Comparison of ENCODE assay signal across 29 mouse cellular contexts in the genomic region with DNA sequence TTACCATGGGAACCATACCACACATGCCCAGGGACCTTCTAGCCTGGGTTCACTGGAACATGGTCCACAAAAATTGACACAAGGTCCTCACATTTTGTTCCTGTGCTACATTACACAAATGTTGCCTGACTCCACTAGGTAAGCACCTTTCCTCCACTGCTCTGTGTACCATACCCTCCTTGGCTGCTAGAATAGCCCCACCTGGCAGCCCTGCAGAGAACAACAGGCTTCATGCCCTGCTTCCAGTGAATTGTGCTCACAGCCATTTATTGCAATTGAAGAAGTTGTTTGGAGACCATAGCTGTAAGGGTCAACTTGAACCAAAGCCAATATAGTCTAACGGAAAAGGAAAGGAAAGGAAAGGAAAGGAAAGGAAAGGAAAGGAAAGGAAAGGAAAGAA. TPM values are rescaled to one million over a fixed set of nuclear protein-coding genes. Genes with fewer than 3 reads are reported as not detected.
DNase-seq lines count a peak whose midpoint lies in the region; ATAC-seq and TF ChIP-seq lines count a peak whose summit lies in the region.
"Had no signal": no experiment of that assay in that cellular context is flagged by ENCODE, and none has a peak within 500 bp of the region (broad histone marks: within the 10 kb centered on the region; RNA-seq: fewer than 3 reads in every experiment).

No protein-coding gene starts in this region.

- H3K9ac ChIP-seq in midbrain, postnatal 0 days (replicated peaks; ENCODE audit: low read length, poor library complexity, severe bottlenecking) = no peak overlapping the region
- no peak overlapping the region for H3K9ac ChIP-seq in midbrain, embryonic 13.5 days (replicated peaks)
- H3K9ac ChIP-seq: embryonic facial prominence, embryonic 15.5 days; forebrain, embryonic 15.5 days; heart, embryonic 15.5 days; hindbrain, embryonic 15.5 days; limb, embryonic 15.5 days; liver, embryonic 15.5 days; midbrain, embryonic 15.5 days; neural tube, embryonic 13.5 days had no signal

- H3K36me3 ChIP-seq in midbrain, postnatal 0 days (ENCODE audit: insufficient read depth, low read length) = no peaks in the 10 kb centered on the region
- no peaks in the 10 kb centered on the region for H3K36me3 ChIP-seq in midbrain, embryonic 13.5 days
- H3K36me3 ChIP-seq: embryonic facial prominence, embryonic 15.5 days; forebrain, embryonic 15.5 days; heart, embryonic 15.5 days; hindbrain, embryonic 15.5 days; limb, embryonic 15.5 days; liver, embryonic 15.5 days; midbrain, embryonic 15.5 days; neural tube, embryonic 13.5 days had no signal

- DNase-seq in kidney, postnatal 4 days = peak; percentile 14 to 19
- DNase-seq in kidney, postnatal 36 days = no peak
- DNase-seq in midbrain, postnatal 0 days (ENCODE audit: low spot score) = no peak
- DNase-seq in Patski (ENCODE audit: low read depth, low spot score) = no peak
- DNase-seq in yolk sac, embryonic 10.5 days (ENCODE audit: low spot score) = no peak
- DNase-seq: adrenal gland, adult 8-10 months; cerebellum, adult 8-10 months; kidney, adult 2 months; kidney, postnatal 14 days; left cerebral cortex, postnatal 4 days; lung, postnatal 10 days; thymus, postnatal 14 days had no signal

- no peaks in the 10 kb centered on the region for H3K4me1 ChIP-seq in midbrain, postnatal 0 days (ENCODE audit: insufficient read depth, low read length)
- no peaks in the 10 kb centered on the region for H3K4me1 ChIP-seq in midbrain, embryonic 13.5 days (replicated peaks)
- H3K4me1 ChIP-seq: embryonic facial prominence, embryonic 15.5 days; forebrain, embryonic 15.5 days; heart, embryonic 15.5 days; hindbrain, embryonic 15.5 days; limb, embryonic 15.5 days; liver, embryonic 15.5 days; megakaryocyte, embryonic 14.5 days; midbrain, embryonic 15.5 days; neural tube, embryonic 13.5 days had no signal

- H3K4me3 ChIP-seq in midbrain, postnatal 0 days (ENCODE audit: low read depth, low read length) = no peak overlapping the region
- H3K4me3 ChIP-seq in midbrain, embryonic 13.5 days (replicated peaks) = no peak overlapping the region
- H3K4me3 ChIP-seq: embryonic facial prominence, embryonic 15.5 days; forebrain, embryonic 15.5 days; heart, embryonic 15.5 days; hindbrain, embryonic 15.5 days; limb, embryonic 15.5 days; liver, embryonic 15.5 days; megakaryocyte, embryonic 14.5 days; midbrain, embryonic 15.5 days; myocyte; neural tube, embryonic 13.5 days had no signal

- no peaks in the 10 kb centered on the region for H3K27me3 ChIP-seq in midbrain, postnatal 0 days (ENCODE audit: insufficient read depth, low read length)
- no peaks in the 10 kb centered on the region for H3K27me3 ChIP-seq in midbrain, embryonic 13.5 days
- no peaks in the 10 kb centered on the region for H3K27me3 ChIP-seq in Patski
- H3K27me3 ChIP-seq: embryonic facial prominence, embryonic 15.5 days; forebrain, embryonic 15.5 days; heart, embryonic 15.5 days; hindbrain, embryonic 15.5 days; limb, embryonic 15.5 days; liver, embryonic 15.5 days; megakaryocyte, embryonic 14.5 days; midbrain, embryonic 15.5 days; neural tube, embryonic 13.5 days had no signal

- TF ChIP-seq CTCF in midbrain, postnatal 0 days (IDR thresholded peaks at IDR 0.05) = peak; percentile 23; the same call in 1 of the 2 replicates
- TF ChIP-seq CTCF in Patski (IDR thresholded peaks at IDR 0.05) = peak; percentile 5

- CTCF ChIA-PET in Patski (lab: Charles Lee) = no interaction called here

- POLR2A ChIA-PET in Patski (lab: Charles Lee) = no interaction called here

- in situ Hi-C loops in Patski (cut with MboI; ENCODE audit: low pct_unique_long_range_greater_than_20kb) = no loop called here

- ATAC-seq in midbrain, postnatal 0 days (ENCODE audit: low FRiP score) = no peak
- ATAC-seq in midbrain, embryonic 13.5 days = no peak
- no peak for ATAC-seq in Patski
- ATAC-seq in megakaryocyte progenitor cell, adult 5-6 weeks (replicated peaks; ENCODE audit: poor library complexity) = no peak
- ATAC-seq: forebrain, embryonic 15.5 days; midbrain, embryonic 15.5 days had no signal

- H3K4me2 ChIP-seq in midbrain, postnatal 0 days (ENCODE audit: low read depth, low read length, poor library complexity, severe bottlenecking) = no peak overlapping the region
- H3K4me2 ChIP-seq in midbrain, embryonic 13.5 days (replicated peaks) = no peak overlapping the region
- H3K4me2 ChIP-seq: embryonic facial prominence, embryonic 15.5 days; forebrain, embryonic 15.5 days; heart, embryonic 15.5 days; hindbrain, embryonic 15.5 days; limb, embryonic 15.5 days; liver, embryonic 15.5 days; midbrain, embryonic 15.5 days; neural tube, embryonic 13.5 days had no signal

- H3K27ac ChIP-seq in midbrain, postnatal 0 days (ENCODE audit: low read depth, low read length) = no peak overlapping the region
- no peak overlapping the region for H3K27ac ChIP-seq in midbrain, embryonic 13.5 days
- H3K27ac ChIP-seq: embryonic facial prominence, embryonic 15.5 days; forebrain, embryonic 15.5 days; heart, embryonic 15.5 days; hindbrain, embryonic 15.5 days; limb, embryonic 15.5 days; liver, embryonic 15.5 days; midbrain, embryonic 15.5 days; neural tube, embryonic 13.5 days had no signal

- H3K9me3 ChIP-seq in midbrain, postnatal 0 days (ENCODE audit: low read length) = no peaks in the 10 kb centered on the region
- H3K9me3 ChIP-seq in midbrain, embryonic 13.5 days = no peaks in the 10 kb centered on the region
- H3K9me3 ChIP-seq: embryonic facial prominence, embryonic 15.5 days; forebrain, embryonic 15.5 days; heart, embryonic 15.5 days; hindbrain, embryonic 15.5 days; limb, embryonic 15.5 days; liver, embryonic 15.5 days; midbrain, embryonic 15.5 days; neural tube, embryonic 13.5 days had no signal

- WGBS in midbrain, postnatal 0 days = 88% methylated on average over 1 of the region's 1 CpGs
- WGBS in midbrain, embryonic 13.5 days = 95% methylated on average over 1 of the region's 1 CpGs

RNA-seq across cellular contexts. Expression of a gene that starts 37.3 kb away (rescaled TPM):
- total RNA-seq in midbrain, postnatal 0 days (2014; rRNA removed) = 8.9 and 10.5 TPM in 2 replicates
- 2.1 and 2.6 TPM in 2 replicates for polyA plus RNA-seq in midbrain, postnatal 0 days (2015; fragmentation: Nextera tagmentation; extraction: Ambion mirVana)
- polyA plus RNA-seq in midbrain, embryonic 13.5 days (2015; fragmentation: Nextera tagmentation; extraction: Ambion mirVana) = 1.2 and 1.3 TPM in 2 replicates
- polyA plus RNA-seq in Patski (2021) = not detected
- 0.10 and 0.32 TPM in 2 replicates for total RNA-seq in megakaryocyte progenitor cell, adult 5-6 weeks (2015)
- not detected in 2 replicates for total RNA-seq in megakaryocyte progenitor cell, adult 5-6 weeks (2017)
- total RNA-seq: common myeloid progenitor, adult 5-6 weeks; gastrocnemius, adult 8-10 months; hematopoietic stem cell, adult 5-6 weeks had no signal
- polyA plus RNA-seq: gonadal fat pad, adult 2 months; heart, embryonic 15.5 days; intestine, embryonic 14.5 days; liver, embryonic 15.5 days had no signal

Comparison
In these comparisons a context has a peak if more than half of its experiments do, and no peak if none do; other contexts are left out.
1. DNase-seq: peak in kidney, postnatal 4 days (2 of 2); none in kidney, postnatal 36 days (0 of 2), midbrain, postnatal 0 days (single experiment), Patski (single experiment) and yolk sac, embryonic 10.5 days (single experiment).